Mouse (Mus musculus) E14TG2a.4 (cell line): Measurements from ENCODE around the gene Itpr1.

Experiments
- H3K27me3 ChIP-seq: 2 replicates; pipeline ENCODE4 v1.6.1; 2014; ENCODE audit warnings: low read length, control low read depth; ENCODE audit not compliant: insufficient read depth
- H3K36me3 ChIP-seq: 2 replicates; pipeline ENCODE4 v1.6.1; 2014; ENCODE audit warnings: low read length, control low read depth; ENCODE audit not compliant: insufficient read depth
- H3K4me1 ChIP-seq: replicated peaks from 2 replicates; pipeline ENCODE4 v1.6.1; 2014; ENCODE audit warnings: low read depth, low read length, control low read depth
- H3K4me3 ChIP-seq: replicated peaks from 2 replicates; pipeline ENCODE4 v1.5.1; 2014; ENCODE audit warnings: mild to moderate bottlenecking, low read length
- H3K9me3 ChIP-seq: 2 replicates; pipeline ENCODE4 v1.6.1; 2014; ENCODE audit warnings: low read length, control low read depth
- CTCF ChIP-seq: conservative IDR thresholded peaks from 2 replicates; pipeline ENCODE4 v1.5.1; 2014; ENCODE audit warnings: low read length
- NANOG ChIP-seq: IDR thresholded peaks from 2 replicates; pipeline ENCODE4 v1.6.1; 2014; ENCODE audit warnings: borderline replicate concordance, low read length, mixed read lengths
- POU5F1 ChIP-seq: IDR thresholded peaks from 2 replicates; pipeline ENCODE4 v1.6.1; 2014; ENCODE audit warnings: low read length, borderline replicate concordance

The Itpr1 gene

GRCm38 (mm10) chr6:108184847-108185684 lies 27.8 kb upstream of the Itpr1 start, which contains the start of gene Sumf1:
Sumf1 (minus strand) TSS chr6:108185582.
- Histone ChIP-seq H3K9me3 (no peaks in the 10 kb centered on the region), H3K36me3 (no peaks in the 10 kb centered on the region), H3K27me3 (peaks cover 3% of the 10 kb centered on the region; the same call in 1 of the 2 replicates), H3K4me3 (peak within 1 kb of the TSS; percentile 94), H3K4me1 (peaks cover 11% of the 10 kb centered on the region)
- no peak for TF ChIP-seq POU5F1
- TF ChIP-seq CTCF = no peak
- no peak for TF ChIP-seq NANOG

- Histone ChIP-seq H3K27me3 (peaks cover 3% of the 10 kb centered on the region; the same call in 1 of the 2 replicates), H3K9me3 (no peaks in the 10 kb centered on the region), H3K4me1 (peaks cover 11% of the 10 kb centered on the region), H3K4me3 (peak overlapping the region; percentile 94), H3K36me3 (no peaks in the 10 kb centered on the region)
- no peak for TF ChIP-seq CTCF
- no peak for TF ChIP-seq NANOG
- TF ChIP-seq POU5F1 = no peak
Observed at GRCm38 (mm10) chr6:108185685-108186009, 27.2 kb upstream of the Itpr1 start.

GRCm38 (mm10) chr6:108190690-108191089 lies 22.2 kb upstream of the Itpr1 start:
- Histone ChIP-seq H3K9me3 (no peaks in the 10 kb centered on the region), H3K4me3 (no peak overlapping the region), H3K4me1 (0 out of 2 replicates have a peak, but pooled peaks cover under 1% of the 10 kb centered on the region), H3K36me3 (no peaks in the 10 kb centered on the region), H3K27me3 (peaks cover 17% of the 10 kb centered on the region)
- TF ChIP-seq NANOG = no peak
- no peak for TF ChIP-seq POU5F1
- TF ChIP-seq CTCF = no peak

GRCm38 (mm10) chr6:108192632-108193031 lies 20.3 kb upstream of the Itpr1 start:
- no peaks in the 10 kb centered on the region for H3K4me1 ChIP-seq
- H3K36me3 ChIP-seq = no peaks in the 10 kb centered on the region
- no peak for TF ChIP-seq POU5F1
- TF ChIP-seq CTCF = no peak
- no peak for TF ChIP-seq NANOG
- H3K4me3 ChIP-seq = no peak overlapping the region
- peaks cover 26% of the 10 kb centered on the region for H3K27me3 ChIP-seq
- H3K9me3 ChIP-seq = no peaks in the 10 kb centered on the region

- H3K9me3 ChIP-seq = no peaks in the 10 kb centered on the region
- H3K27me3 ChIP-seq = peaks cover 37% of the 10 kb centered on the region
- no peaks in the 10 kb centered on the region for H3K4me1 ChIP-seq
- no peak for TF ChIP-seq NANOG
- TF ChIP-seq POU5F1 = no peak
- TF ChIP-seq CTCF = no peak
- H3K4me3 ChIP-seq = no peak overlapping the region
- H3K36me3 ChIP-seq = no peaks in the 10 kb centered on the region
Observed at GRCm38 (mm10) chr6:108196665-108197064, 16.2 kb upstream of the Itpr1 start.

GRCm38 (mm10) chr6:108197117-108197516 lies 15.8 kb upstream of the Itpr1 start:
- Histone ChIP-seq H3K4me1 (no peaks in the 10 kb centered on the region), H3K9me3 (no peaks in the 10 kb centered on the region), H3K4me3 (no peak overlapping the region), H3K36me3 (no peaks in the 10 kb centered on the region), H3K27me3 (peaks cover 37% of the 10 kb centered on the region)
- TF ChIP-seq POU5F1 = no peak
- no peak for TF ChIP-seq CTCF
- no peak for TF ChIP-seq NANOG

GRCm38 (mm10) chr6:108198286-108198685 lies 14.6 kb upstream of the Itpr1 start:
- no peaks in the 10 kb centered on the region for H3K4me1 ChIP-seq
- peaks cover 31% of the 10 kb centered on the region for H3K27me3 ChIP-seq

GRCm38 (mm10) chr6:108204322-108204721 lies 8.6 kb upstream of the Itpr1 start:
- H3K36me3 ChIP-seq = no peaks in the 10 kb centered on the region
- no peak overlapping the region for H3K4me3 ChIP-seq
- peaks cover 6% of the 10 kb centered on the region; the same call in 1 of the 2 replicates for H3K27me3 ChIP-seq
- TF ChIP-seq CTCF (no peak), NANOG (no peak), POU5F1 (no peak)
- H3K9me3 ChIP-seq = no peaks in the 10 kb centered on the region
- H3K4me1 ChIP-seq = no peaks in the 10 kb centered on the region

More at GRCm38 (mm10) chr6:108198286-108198685, 14.6 kb upstream of the Itpr1 start:
- TF ChIP-seq POU5F1 (no peak), CTCF (no peak), NANOG (no peak)
- no peaks in the 10 kb centered on the region for H3K9me3 ChIP-seq
- no peaks in the 10 kb centered on the region for H3K36me3 ChIP-seq
- H3K4me3 ChIP-seq = no peak overlapping the region

GRCm38 (mm10) chr6:108206145-108206544 lies 6.8 kb upstream of the Itpr1 start:
- no peak for TF ChIP-seq CTCF
- TF ChIP-seq NANOG = no peak
- TF ChIP-seq POU5F1 = no peak
- peaks cover 8% of the 10 kb centered on the region for H3K4me1 ChIP-seq
- H3K36me3 ChIP-seq = no peaks in the 10 kb centered on the region
- H3K9me3 ChIP-seq = no peaks in the 10 kb centered on the region
- H3K4me3 ChIP-seq = no peak overlapping the region
- H3K27me3 ChIP-seq = peaks cover under 1% of the 10 kb centered on the region; the same call in 1 of the 2 replicates
